Mouse (Mus musculus) liver, adult 2 months (tissue): ENCODE data around the gene Cfdp1.

Experiments used
- CTCF ChIP-seq: fragments of 200-500 bp; IDR thresholded peaks from 2 replicates; pipeline ENCODE4 v1.5.1; 2011; ENCODE audit warnings: low read depth, low read length, control low read depth
- POLR2A ChIP-seq: fragments of 200-500 bp; IDR thresholded peaks from 2 replicates; pipeline ENCODE4 v1.6.1; 2011; ENCODE audit warnings: low read length, control low read depth; ENCODE audit not compliant: insufficient read depth; ENCODE audit errors: extremely low read depth

DNA sequence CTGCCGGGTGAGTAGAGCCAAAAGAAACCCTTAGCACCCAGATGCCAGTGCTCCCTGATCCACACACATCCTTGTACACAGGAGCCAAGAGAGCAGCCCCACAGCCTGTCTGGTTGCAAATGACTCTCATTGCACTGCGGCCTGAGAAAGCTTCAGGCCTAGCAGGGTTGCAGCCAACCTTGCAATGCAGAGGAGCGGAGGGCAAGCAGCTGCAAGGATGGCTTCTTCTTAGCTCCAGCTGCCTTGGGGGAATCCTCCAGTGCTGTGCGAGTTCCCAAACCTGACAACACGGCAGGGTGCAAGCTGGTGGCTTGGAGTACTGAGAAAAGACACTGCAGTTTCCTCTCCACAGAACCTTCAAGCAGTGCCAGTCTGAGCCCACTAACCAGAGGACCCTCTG is 125.6 kb downstream of the Cfdp1 start:
- TF ChIP-seq CTCF (no peak), POLR2A (no peak)
